Mouse (Mus musculus) testis, adult 2 months (tissue): ENCODE results near the gene Bricd5.

Experiments used
- CTCF ChIP-seq: fragments of 200-500 bp; IDR thresholded peaks from 2 replicates; pipeline ENCODE4 v1.5.1; 2012; ENCODE audit warnings: low read depth, mild to moderate bottlenecking, inconsistent platforms, low read length, moderate library complexity; ENCODE audit not compliant: control insufficient read depth, insufficient read depth, insufficient replicate concordance
- POLR2A ChIP-seq: fragments of 200-500 bp; IDR thresholded peaks from 2 replicates; pipeline ENCODE4 v1.6.1; 2012; ENCODE audit warnings: low read depth, mild to moderate bottlenecking, inconsistent platforms, low read length, moderate library complexity; ENCODE audit not compliant: control insufficient read depth

- TF ChIP-seq POLR2A = no peak
- no peak for TF ChIP-seq CTCF
Observed at GRCm38 (mm10) chr17:24485090-24485860, 11.6 kb downstream of the Bricd5 start.
